Mouse (Mus musculus) midbrain, embryonic 12.5 days (tissue): ENCODE results near the gene Slc1a7. TPM values are rescaled to one million over a fixed set of nuclear protein-coding genes. Genes with fewer than 3 reads are reported as not detected.

Experiments
- ATAC-seq: fragments of 200-750 bp; cut with Nextera tagmentation; 2 replicates; pipeline ENCODE4 v1.8.0; 2017; ENCODE audit warnings: low read depth, moderate TSS enrichment, moderate library complexity; ENCODE audit not compliant: low FRiP score
- H3K27ac ChIP-seq: fragments of 300-500 bp; sonication (generic); replicated peaks from 2 replicates; pipeline ENCODE4 v1.5.1; 2016; ENCODE audit warnings: mild to moderate bottlenecking
- H3K27me3 ChIP-seq: fragments of 300-500 bp; sonication (generic); 2 replicates; pipeline ENCODE4 v1.6.1; 2016; ENCODE audit warnings: mild to moderate bottlenecking
- H3K36me3 ChIP-seq: fragments of 300-500 bp; sonication (generic); 2 replicates; pipeline ENCODE4 v1.6.1; 2016
- H3K4me1 ChIP-seq: fragments of 300-500 bp; sonication (generic); 2 replicates; pipeline ENCODE4 v1.6.1; 2016
- H3K4me2 ChIP-seq: fragments of 300-500 bp; sonication (generic); replicated peaks from 2 replicates; pipeline ENCODE4 v1.6.1; 2016; ENCODE audit warnings: mild to moderate bottlenecking, moderate library complexity
- H3K4me3 ChIP-seq: fragments of 300-500 bp; sonication (generic); 2 replicates; pipeline ENCODE4 v1.5.1; 2016; ENCODE audit warnings: mild to moderate bottlenecking
- H3K9ac ChIP-seq: fragments of 300-500 bp; sonication (generic); replicated peaks from 2 replicates; pipeline ENCODE4 v1.6.1; 2016; ENCODE audit warnings: mild to moderate bottlenecking, moderate library complexity
- H3K9me3 ChIP-seq: fragments of 300-500 bp; sonication (generic); 2 replicates; pipeline ENCODE4 v1.6.1; 2016; ENCODE audit warnings: mild to moderate bottlenecking
- WGBS: fragments of 180-500 bp; shearing (Covaris S2); methylation state at CpG from one replicate; pipeline ENCODE4 v1.1.7; 2016; 5-methylcytosine and 5-hydroxymethylcytosine counted together
- polyA plus RNA-seq: library from polyadenylated mRNA; unstranded; fragments of >200 nt; fragmentation: Nextera tagmentation; extraction: Ambion mirVana; gene quantifications from 2 replicates; pipeline ENCODE4 v1.2.1, GENCODE M21; 2016

Slc1a7 gene
- polyA plus RNA-seq, 1 experiment from 2014 or later = not detected

- H3K36me3 ChIP-seq = peaks cover 34% of the 10 kb centered on the region
- H3K4me1 ChIP-seq = peaks cover 9% of the 10 kb centered on the region; the same call in 1 of the 2 replicates
- no peaks in the 10 kb centered on the region for H3K9me3 ChIP-seq
- no peak overlapping the region for H3K4me3 ChIP-seq
- no peak overlapping the region for H3K4me2 ChIP-seq
- no peak for ATAC-seq
- H3K27ac ChIP-seq = no peak overlapping the region
- WGBS = 96% methylated on average over 5 of the region's 5 CpGs
- no peaks in the 10 kb centered on the region for H3K27me3 ChIP-seq
- H3K9ac ChIP-seq = no peak overlapping the region
These were observed 94.4 kb downstream of the Slc1a7 start for GRCm38 (mm10) chr4:108062524-108062923.

Other genes with a start within 250 kb of the Slc1a7 start
- 40.1 and 47.7 TPM in 2 replicates for gene Lrp8, start 166.1 kb upstream of the Slc1a7 start, polyA plus RNA-seq
- 206 and 210 TPM in 2 replicates for gene Magoh, start 88.6 kb upstream of the Slc1a7 start, polyA plus RNA-seq
- gene 0610037L13Rik, start 78.5 kb upstream of the Slc1a7 start, polyA plus RNA-seq = 107 and 117 TPM in 2 replicates
- gene Cpt2, start 44.7 kb upstream of the Slc1a7 start, polyA plus RNA-seq = 28.5 and 31.8 TPM in 2 replicates
- gene Podn, start 128.1 kb downstream of the Slc1a7 start, polyA plus RNA-seq = 0.20 TPM in 1 of 2 replicates, not detected in the other
- 204 and 206 TPM in 2 replicates for gene Scp2, start 176.7 kb downstream of the Slc1a7 start, polyA plus RNA-seq
- gene Echdc2, start 197.1 kb downstream of the Slc1a7 start, polyA plus RNA-seq = 9.5 and 11.1 TPM in 2 replicates
- gene Zyg11a, start 249.7 kb downstream of the Slc1a7 start, polyA plus RNA-seq = 0.08 TPM in 1 of 2 replicates, not detected in the other